Mouse (Mus musculus): Measurements from ENCODE around the gene E2f3. TPM values are rescaled to one million over a fixed set of nuclear protein-coding genes. Genes with fewer than 3 reads are reported as not detected.
A peak's percentile ranks its signal among the peaks of the same experiment; 100 is the strongest.

The E2f3 gene
- polyA plus RNA-seq, 1 experiment from 2014 or later, result 3.9 TPM

GRCm38 (mm10) chr13:30004849-30005248, 19.0 kb upstream of the E2f3 start:
- H3K9ac ChIP-seq, result no peak overlapping the region
- WGBS (ENCODE audit: insufficient replicate concordance), result 67% methylated on average over 5 of the region's 5 CpGs

GRCm38 (mm10) chr13:30003169-30003568, 17.3 kb upstream of the E2f3 start:
- Histone ChIP-seq H3K4me1 (replicated peaks) (no peaks in the 10 kb centered on the region), H3K27ac (replicated peaks) (no peak overlapping the region), H3K9ac (no peak overlapping the region), H3K4me2 (peak overlapping the region; percentile 36; the same call in 1 of the 2 replicates), H3K9me3 (replicated peaks) (no peaks in the 10 kb centered on the region), H3K36me3 (replicated peaks) (no peaks in the 10 kb centered on the region), H3K4me3 (replicated peaks) (no peak overlapping the region), H3K27me3 (no peaks in the 10 kb centered on the region)
- ATAC-seq (ENCODE audit: insufficient read depth), result no peak
- WGBS (ENCODE audit: insufficient replicate concordance), result 15% methylated on average over 11 of the region's 11 CpGs

More at GRCm38 (mm10) chr13:30004849-30005248, 19.0 kb upstream of the E2f3 start:
- H3K27me3 ChIP-seq, result no peaks in the 10 kb centered on the region
- ATAC-seq (ENCODE audit: insufficient read depth), result no peak
- H3K4me1 ChIP-seq (replicated peaks), result no peaks in the 10 kb centered on the region
- no peak overlapping the region for H3K4me3 ChIP-seq (replicated peaks)
- H3K9me3 ChIP-seq (replicated peaks), result no peaks in the 10 kb centered on the region
- no peak overlapping the region for H3K4me2 ChIP-seq
- no peaks in the 10 kb centered on the region for H3K36me3 ChIP-seq (replicated peaks)
- H3K27ac ChIP-seq (replicated peaks), result no peak overlapping the region

- Histone ChIP-seq H3K4me2 (no peak overlapping the region), H3K4me3 (replicated peaks) (no peak overlapping the region), H3K4me1 (replicated peaks) (no peaks in the 10 kb centered on the region), H3K9ac (no peak overlapping the region), H3K27me3 (no peaks in the 10 kb centered on the region), H3K9me3 (replicated peaks) (no peaks in the 10 kb centered on the region), H3K27ac (replicated peaks) (no peak overlapping the region), H3K36me3 (replicated peaks) (no peaks in the 10 kb centered on the region)
- no peak for ATAC-seq (ENCODE audit: insufficient read depth)
- WGBS (ENCODE audit: insufficient replicate concordance), result 24% methylated on average over 5 of the region's 5 CpGs
These were observed 15.2 kb upstream of the E2f3 start for GRCm38 (mm10) chr13:30001041-30001440.

GRCm38 (mm10) chr13:29987956-29988355, 2.1 kb upstream of the E2f3 start:
- Histone ChIP-seq H3K4me1 (replicated peaks) (peaks cover 38% of the 10 kb centered on the region), H3K4me3 (replicated peaks) (no peak overlapping the region), H3K36me3 (replicated peaks) (no peaks in the 10 kb centered on the region), H3K9me3 (replicated peaks) (no peaks in the 10 kb centered on the region), H3K27ac (replicated peaks) (no peak overlapping the region), H3K4me2 (no peak overlapping the region), H3K9ac (no peak overlapping the region), H3K27me3 (no peaks in the 10 kb centered on the region)
- ATAC-seq (ENCODE audit: insufficient read depth), result no peak
- 79% methylated on average over 6 of the region's 6 CpGs for WGBS (ENCODE audit: insufficient replicate concordance)

GRCm38 (mm10) chr13:29986756-29987120, 875 bp upstream of the E2f3 start:
- H3K27me3 ChIP-seq, result no peaks in the 10 kb centered on the region
- ATAC-seq (ENCODE audit: insufficient read depth), result no peak
- no peaks in the 10 kb centered on the region for H3K36me3 ChIP-seq (replicated peaks)
- 12% methylated on average over 9 of the region's 9 CpGs for WGBS (ENCODE audit: insufficient replicate concordance)
- peak overlapping the region; percentile 98 for H3K4me2 ChIP-seq
- peak overlapping the region; percentile 73 for H3K27ac ChIP-seq (replicated peaks)
- peaks cover 47% of the 10 kb centered on the region for H3K4me1 ChIP-seq (replicated peaks)
- H3K9me3 ChIP-seq (replicated peaks), result no peaks in the 10 kb centered on the region
- H3K4me3 ChIP-seq (replicated peaks), result peak overlapping the region; percentile 93
- H3K9ac ChIP-seq, result peak overlapping the region; percentile 43

GRCm38 (mm10) chr13:29985101-29985854, 585 bp downstream of the E2f3 start:
- peak overlapping the region; percentile 89 for H3K27ac ChIP-seq (replicated peaks)
- H3K4me2 ChIP-seq, result peak overlapping the region; percentile 98
- H3K4me3 ChIP-seq (replicated peaks), result peak overlapping the region; percentile 93
- WGBS (ENCODE audit: insufficient replicate concordance), result under 1% methylated on average over 59 of the region's 62 CpGs
- peaks cover 61% of the 10 kb centered on the region for H3K4me1 ChIP-seq (replicated peaks)
- no peaks in the 10 kb centered on the region for H3K27me3 ChIP-seq
- H3K36me3 ChIP-seq (replicated peaks), result peaks cover 4% of the 10 kb centered on the region; the same call in 1 of the 2 replicates
- no peak for ATAC-seq (ENCODE audit: insufficient read depth)
- H3K9me3 ChIP-seq (replicated peaks), result no peaks in the 10 kb centered on the region
- H3K9ac ChIP-seq, result peak overlapping the region; percentile 94

GRCm38 (mm10) chr13:29984286-29985100, 1.4 kb downstream of the E2f3 start:
- Histone ChIP-seq H3K36me3 (replicated peaks) (peaks cover 12% of the 10 kb centered on the region), H3K4me2 (peak overlapping the region; percentile 98), H3K4me1 (replicated peaks) (peaks cover 69% of the 10 kb centered on the region), H3K4me3 (replicated peaks) (peak overlapping the region; percentile 93), H3K9me3 (replicated peaks) (no peaks in the 10 kb centered on the region), H3K27me3 (no peaks in the 10 kb centered on the region), H3K27ac (replicated peaks) (peak overlapping the region; percentile 89), H3K9ac (peak overlapping the region; percentile 94)
- ATAC-seq (ENCODE audit: insufficient read depth), result peak; percentile 1; the same call in 1 of the 2 replicates
- WGBS (ENCODE audit: insufficient replicate concordance), result under 1% methylated on average over 48 of the region's 69 CpGs

- Histone ChIP-seq H3K4me1 (replicated peaks) (peaks cover 77% of the 10 kb centered on the region), H3K36me3 (replicated peaks) (peaks cover 20% of the 10 kb centered on the region), H3K27me3 (no peaks in the 10 kb centered on the region), H3K4me2 (peak overlapping the region; percentile 98), H3K4me3 (replicated peaks) (peak overlapping the region; percentile 93), H3K9me3 (replicated peaks) (no peaks in the 10 kb centered on the region), H3K9ac (peak overlapping the region; percentile 94), H3K27ac (replicated peaks) (peak overlapping the region; percentile 89)
- WGBS (ENCODE audit: insufficient replicate concordance), result 1% methylated on average over 35 of the region's 35 CpGs
- no peak for ATAC-seq (ENCODE audit: insufficient read depth)
These were observed 2.2 kb downstream of the E2f3 start for GRCm38 (mm10) chr13:29983523-29984191.

GRCm38 (mm10) chr13:29983037-29983436, 2.8 kb downstream of the E2f3 start:
- no peaks in the 10 kb centered on the region for H3K9me3 ChIP-seq (replicated peaks)
- H3K4me2 ChIP-seq, result peak overlapping the region; percentile 98
- H3K4me3 ChIP-seq (replicated peaks), result peak overlapping the region; percentile 93
- H3K27me3 ChIP-seq, result no peaks in the 10 kb centered on the region
- ATAC-seq (ENCODE audit: insufficient read depth), result no peak
- H3K9ac ChIP-seq, result peak overlapping the region; percentile 94; the same call in 1 of the 2 replicates
- peaks cover 26% of the 10 kb centered on the region for H3K36me3 ChIP-seq (replicated peaks)
- H3K4me1 ChIP-seq (replicated peaks), result peaks cover 82% of the 10 kb centered on the region
- peak overlapping the region; percentile 89 for H3K27ac ChIP-seq (replicated peaks)
- WGBS (ENCODE audit: insufficient replicate concordance), result 42% methylated on average over 6 of the region's 6 CpGs

GRCm38 (mm10) chr13:29982400-29982799, 3.5 kb downstream of the E2f3 start:
- WGBS (ENCODE audit: insufficient replicate concordance), result 21% methylated on average over 3 of the region's 3 CpGs
- Histone ChIP-seq H3K4me2 (peak overlapping the region; percentile 23), H3K27ac (replicated peaks) (no peak overlapping the region), H3K4me3 (replicated peaks) (no peak overlapping the region), H3K27me3 (no peaks in the 10 kb centered on the region), H3K9me3 (replicated peaks) (no peaks in the 10 kb centered on the region), H3K4me1 (replicated peaks) (peaks cover 86% of the 10 kb centered on the region), H3K9ac (no peak overlapping the region), H3K36me3 (replicated peaks) (peaks cover 32% of the 10 kb centered on the region)
- no peak for ATAC-seq (ENCODE audit: insufficient read depth)

GRCm38 (mm10) chr13:29979140-29979564, 6.7 kb downstream of the E2f3 start:
- H3K4me1 ChIP-seq (replicated peaks), result peaks cover 61% of the 10 kb centered on the region
- H3K27ac ChIP-seq (replicated peaks), result 0 out of 2 replicates have a peak overlapping the region, but pooled peaks have one; percentile 8
- H3K27me3 ChIP-seq, result no peaks in the 10 kb centered on the region
- no peak overlapping the region for H3K4me2 ChIP-seq
- 21% methylated on average over 7 of the region's 7 CpGs for WGBS (ENCODE audit: insufficient replicate concordance)
- H3K9me3 ChIP-seq (replicated peaks), result no peaks in the 10 kb centered on the region
- peaks cover 36% of the 10 kb centered on the region for H3K36me3 ChIP-seq (replicated peaks)
- no peak for ATAC-seq (ENCODE audit: insufficient read depth)
- H3K4me3 ChIP-seq (replicated peaks), result no peak overlapping the region
- H3K9ac ChIP-seq, result no peak overlapping the region
